Mouse (Mus musculus) MEL (cell line): ENCODE measurements around the gene Klhdc9.

Experiments used
- BHLHE40 ChIP-seq: IDR thresholded peaks from 2 replicates; pipeline ENCODE4 v1.6.1; 2012; ENCODE audit warnings: low read depth, mild to moderate bottlenecking, inconsistent platforms, low read length, improper control_type of control experiment, borderline replicate concordance
- CTCF ChIP-seq, 3 experiments: IDR thresholded peaks in 2 of 3; conservative IDR thresholded peaks in 1 of 3; 2 replicates each; pipeline ENCODE4 v1.5.1; 2011 to 2012; ENCODE audit warnings: low read length in 3 of 3, low read depth in 2 of 3, mild to moderate bottlenecking in 2 of 3, improper control_type of control experiment in 1 of 3, inconsistent platforms in 1 of 3, mixed read lengths in 1 of 3, moderate library complexity in 1 of 3; ENCODE audit not compliant: control insufficient read depth in 1 of 3, insufficient read depth in 1 of 3, poor library complexity in 1 of 3, severe bottlenecking in 1 of 3
- MAFK ChIP-seq: IDR thresholded peaks from 2 replicates; pipeline ENCODE4 v1.6.1; 2011; ENCODE audit warnings: low read depth, mild to moderate bottlenecking, low read length, improper control_type of control experiment, borderline replicate concordance
- POLR2A ChIP-seq, 2 experiments: IDR thresholded peaks; 2 replicates each; pipeline ENCODE4 v1.6.1; 2011 to 2012; ENCODE audit warnings: low read length in 2 of 2, mild to moderate bottlenecking in 2 of 2, control low read depth in 1 of 2, improper control_type of control experiment in 1 of 2, low read depth in 1 of 2, moderate library complexity in 1 of 2; ENCODE audit not compliant: control insufficient read depth in 1 of 2, insufficient read depth in 1 of 2, poor library complexity in 1 of 2
- ZNF384 ChIP-seq: IDR thresholded peaks from 2 replicates; pipeline ENCODE4 v1.6.1; 2012; ENCODE audit warnings: low read depth, mild to moderate bottlenecking, inconsistent platforms, low read length, improper control_type of control experiment

GRCm38 (mm10) chr1:171382096-171382620, 21.6 kb upstream of the Klhdc9 start:
- no peak for TF ChIP-seq MAFK
- peak in 1 of 3 experiments; percentile 11; a peak in 1 of 6 replicates for TF ChIP-seq CTCF (IDR thresholded peaks at IDR 0.05 in 2 of 3, conservative IDR thresholded peaks at IDR 0.05 in 1 of 3; ENCODE audit: control insufficient read depth in 1 of 3, insufficient read depth in 1 of 3, low read depth in 2 of 3, low read length in 3 of 3, poor library complexity in 1 of 3, severe bottlenecking in 1 of 3)
- no peak for TF ChIP-seq POLR2A (IDR thresholded peaks at IDR 0.05; ENCODE audit: control insufficient read depth in 1 of 2, insufficient read depth in 1 of 2, low read depth in 1 of 2, low read length in 2 of 2, poor library complexity in 1 of 2)
- TF ChIP-seq ZNF384, result peak; percentile 65
- TF ChIP-seq BHLHE40, result no peak
